Mouse (Mus musculus): ENCODE results near the gene Cacna1a.

- no peak for TF ChIP-seq EP300 (IDR thresholded peaks at IDR 0.05; ENCODE audit: low read depth)
- no peak for TF ChIP-seq CTCF (IDR thresholded peaks at IDR 0.05; ENCODE audit: low read depth)
Measured at GRCm38 (mm10) chr8:84682257-84682656, 294.0 kb downstream of the Cacna1a start.
